Mouse (Mus musculus) cortical plate, adult 2 months (tissue): ENCODE data around the gene Prkcz. TPM values are rescaled to one million over a fixed set of nuclear protein-coding genes. Genes with fewer than 3 reads are reported as not detected.

Source experiments
- H3K27ac ChIP-seq: fragments of 200-500 bp; 2 replicates; pipeline ENCODE4 v1.5.1; 2012; ENCODE audit warnings: low read length, control low read depth, inconsistent platforms; ENCODE audit not compliant: insufficient read depth
- H3K4me1 ChIP-seq: fragments of 200-500 bp; 2 replicates; pipeline ENCODE4 v1.6.1; 2011; ENCODE audit warnings: low read length; ENCODE audit not compliant: control insufficient read depth, insufficient read depth
- H3K4me3 ChIP-seq: fragments of 200-500 bp; 2 replicates; pipeline ENCODE4 v1.5.1; 2011; ENCODE audit warnings: mild to moderate bottlenecking, low read length, control low read depth; ENCODE audit not compliant: insufficient read depth
- CTCF ChIP-seq: fragments of 200-500 bp; IDR thresholded peaks from 2 replicates; pipeline ENCODE4 v1.5.1; 2011; ENCODE audit warnings: mild to moderate bottlenecking, control low read depth, low read length; ENCODE audit not compliant: insufficient read depth; ENCODE audit errors: extremely low read depth
- POLR2A ChIP-seq: fragments of 200-500 bp; IDR thresholded peaks from 2 replicates; pipeline ENCODE4 v1.6.1; 2011; ENCODE audit warnings: mild to moderate bottlenecking, low read length, control low read depth; ENCODE audit not compliant: insufficient read depth; ENCODE audit errors: extremely low read depth
- polyA plus RNA-seq: library from polyadenylated mRNA; depleted of rRNA; stranded (reverse); fragments of >200 nt; gene quantifications from 2 replicates; pipeline ENCODE4 v1.2.3, GENCODE M21; 2012

Gene Prkcz
- polyA plus RNA-seq, 1 experiment: 315 TPM

DNA sequence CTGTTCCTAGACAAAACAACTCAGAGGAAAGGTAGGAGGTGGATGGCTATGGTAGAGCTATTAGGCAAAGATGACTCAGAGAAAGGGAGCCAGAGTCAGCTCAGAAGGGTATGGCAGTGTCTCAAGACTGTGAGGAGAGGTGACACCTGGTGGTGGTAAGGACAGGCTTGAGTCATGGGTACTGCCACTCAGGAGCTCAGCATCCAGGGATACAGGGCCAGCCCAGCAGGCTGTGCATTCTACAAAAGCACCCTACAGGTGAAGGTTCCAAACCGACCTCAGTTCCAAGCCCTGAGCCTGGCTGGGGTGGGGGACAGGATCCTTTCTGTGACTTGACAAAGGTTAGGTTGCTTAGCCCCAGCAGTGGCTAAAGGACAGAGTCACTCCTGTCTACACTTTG lies 72.6 kb downstream of the Prkcz start:
- Histone ChIP-seq H3K4me1 (peaks cover 6% of the 10 kb centered on the region), H3K27ac (0 out of 2 replicates have a peak overlapping the region, but pooled peaks have one; percentile 7), H3K4me3 (no peak overlapping the region)
- TF ChIP-seq CTCF: no peak
- TF ChIP-seq POLR2A: no peak

- H3K27ac ChIP-seq: no peak overlapping the region
- TF ChIP-seq POLR2A (no peak), CTCF (no peak)
- no peak overlapping the region for H3K4me3 ChIP-seq
- peaks cover 6% of the 10 kb centered on the region for H3K4me1 ChIP-seq
Measured at GRCm38 (mm10) chr4:155287713-155288112, 73.4 kb downstream of the Prkcz start.

DNA sequence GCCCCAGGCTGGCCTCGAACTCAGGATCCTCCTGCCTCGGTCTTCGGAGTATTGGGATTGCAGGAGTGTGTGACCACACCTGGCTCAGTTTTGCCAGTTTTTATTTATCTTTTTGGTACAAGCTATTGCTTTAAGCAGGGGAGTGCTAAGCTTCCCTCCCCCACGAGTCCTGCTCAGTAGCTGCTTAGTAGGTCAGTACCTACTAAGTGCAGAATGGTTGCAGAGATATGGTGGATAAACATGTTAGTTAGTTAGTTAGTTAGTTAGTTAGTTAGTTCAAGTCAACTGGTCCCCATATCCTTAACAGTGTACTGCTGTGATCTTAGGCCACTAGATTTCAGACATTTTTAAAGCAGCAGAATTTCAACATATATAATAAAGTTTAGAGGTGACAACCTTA lies 75.1 kb downstream of the Prkcz start:
- H3K4me3 ChIP-seq: no peak overlapping the region
- TF ChIP-seq CTCF (no peak), POLR2A (no peak)
- no peak overlapping the region for H3K27ac ChIP-seq
- H3K4me1 ChIP-seq: peaks cover 10% of the 10 kb centered on the region

DNA sequence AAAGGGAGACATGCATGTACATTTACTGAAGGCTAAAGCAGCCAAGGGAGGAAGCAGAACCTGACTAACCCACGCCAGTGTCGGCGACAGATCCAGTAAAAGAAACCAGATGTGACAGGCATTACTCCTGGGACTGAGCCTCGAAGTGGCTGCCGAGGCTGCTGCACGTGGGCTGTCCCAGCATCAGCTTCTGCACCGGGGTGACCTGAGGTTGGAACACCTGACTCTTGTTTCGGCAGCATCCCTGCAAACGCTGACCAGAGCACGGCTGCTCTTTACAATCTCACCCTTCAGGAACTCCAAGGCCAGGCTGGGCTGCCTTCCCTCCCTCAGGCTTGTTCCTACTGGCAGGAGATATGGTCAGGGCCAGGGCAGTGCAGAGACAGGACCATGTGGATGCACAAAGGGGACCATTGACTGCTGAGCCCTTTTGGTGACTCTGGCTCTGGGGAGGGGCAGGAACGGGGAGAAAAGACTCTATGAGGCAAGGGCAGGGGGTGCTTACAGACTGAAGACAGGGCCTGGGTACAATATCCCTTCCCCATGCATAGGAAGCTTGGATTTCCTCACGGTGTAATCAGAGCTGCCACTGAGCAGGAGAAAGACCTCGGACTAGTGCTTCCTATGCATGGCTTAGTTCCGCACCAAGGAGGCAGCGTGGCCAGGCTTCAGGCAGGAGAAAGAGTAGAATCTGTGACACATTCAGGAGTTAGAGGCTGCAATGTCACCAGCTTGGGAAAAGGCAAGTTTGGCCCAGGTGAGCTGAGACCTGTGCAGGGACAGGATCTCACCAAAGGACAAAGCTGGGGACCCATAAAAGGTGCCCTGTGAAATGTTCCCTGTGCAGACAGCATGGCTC lies 76.4 kb downstream of the Prkcz start:
- TF ChIP-seq CTCF: no peak
- no peak for TF ChIP-seq POLR2A
- Histone ChIP-seq H3K4me3 (no peak overlapping the region), H3K4me1 (peaks cover 15% of the 10 kb centered on the region), H3K27ac (peak overlapping the region; percentile 59)

- H3K4me3 ChIP-seq: no peak overlapping the region
- peak overlapping the region; percentile 34; the same call in 1 of the 2 replicates for H3K27ac ChIP-seq
- H3K4me1 ChIP-seq: peaks cover 15% of the 10 kb centered on the region
- no peak for TF ChIP-seq POLR2A
- no peak for TF ChIP-seq CTCF
Measured at GRCm38 (mm10) chr4:155283585-155283984, 77.6 kb downstream of the Prkcz start.

DNA sequence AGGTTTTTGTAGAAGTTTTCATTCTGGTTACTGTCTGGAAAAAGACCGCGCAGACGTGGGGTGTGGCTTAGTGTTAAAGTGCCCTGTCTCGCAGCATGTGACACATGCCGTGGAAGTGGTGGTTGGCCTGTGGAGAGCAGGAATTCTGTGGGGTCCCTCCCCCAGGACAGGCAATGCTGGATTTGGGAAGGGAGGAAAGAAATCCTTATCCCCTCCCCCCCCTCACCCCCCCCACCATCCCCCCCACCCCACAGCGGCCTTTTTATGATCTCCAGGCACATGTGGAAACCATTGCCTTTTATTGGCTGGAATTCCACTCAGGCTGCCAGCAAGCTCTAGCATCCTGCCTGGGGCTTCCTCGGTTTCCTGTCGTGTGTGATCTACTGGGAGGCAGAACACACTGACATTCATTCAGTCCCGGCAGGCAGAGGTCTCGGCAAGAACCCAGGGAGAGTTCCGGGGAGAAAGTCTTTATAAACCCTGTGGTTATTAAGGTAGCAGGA lies 78.1 kb downstream of the Prkcz start:
- Histone ChIP-seq H3K4me1 (peaks cover 15% of the 10 kb centered on the region), H3K4me3 (no peak overlapping the region), H3K27ac (peak overlapping the region; percentile 34; the same call in 1 of the 2 replicates)
- TF ChIP-seq CTCF: no peak
- TF ChIP-seq POLR2A: no peak

GRCm38 (mm10) chr4:155282231-155282630 lies 78.9 kb downstream of the Prkcz start:
- H3K4me1 ChIP-seq: peaks cover 15% of the 10 kb centered on the region
- no peak overlapping the region for H3K4me3 ChIP-seq
- 0 out of 2 replicates have a peak overlapping the region, but pooled peaks have one; percentile 25 for H3K27ac ChIP-seq
- TF ChIP-seq POLR2A: no peak
- TF ChIP-seq CTCF: no peak

DNA sequence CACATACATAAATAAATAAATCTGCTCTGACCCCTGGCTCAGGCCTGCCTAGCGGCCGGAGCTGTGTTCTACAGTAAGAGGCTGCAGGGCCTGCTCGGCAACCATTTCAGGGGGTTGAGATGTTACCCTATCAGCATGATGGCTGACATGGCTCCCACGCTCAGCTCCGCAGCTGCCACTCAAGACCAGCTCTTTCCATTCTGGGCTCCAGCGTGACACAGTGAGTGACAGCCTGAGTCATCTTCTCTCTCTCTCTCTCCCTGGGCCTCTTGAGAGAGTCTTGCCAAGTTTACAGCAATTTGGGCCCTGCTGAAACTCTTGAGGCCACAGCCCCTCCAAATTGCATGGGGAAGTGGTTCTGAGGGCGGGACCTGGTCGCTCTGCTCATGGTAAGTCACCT lies 79.5 kb downstream of the Prkcz start:
- 0 out of 2 replicates have a peak overlapping the region, but pooled peaks have one; percentile 25 for H3K27ac ChIP-seq
- H3K4me1 ChIP-seq: peaks cover 15% of the 10 kb centered on the region
- no peak for TF ChIP-seq POLR2A
- TF ChIP-seq CTCF: no peak

GRCm38 (mm10) chr4:155281227-155281626 lies 79.9 kb downstream of the Prkcz start:
- H3K4me3 ChIP-seq: no peak overlapping the region
- no peak for TF ChIP-seq POLR2A
- TF ChIP-seq CTCF: no peak
- H3K27ac ChIP-seq: peak overlapping the region; percentile 2; the same call in 1 of the 2 replicates
- H3K4me1 ChIP-seq: peaks cover 16% of the 10 kb centered on the region

More for the DNA sequence above, 79.5 kb downstream of the Prkcz start:
- no peak overlapping the region for H3K4me3 ChIP-seq

DNA sequence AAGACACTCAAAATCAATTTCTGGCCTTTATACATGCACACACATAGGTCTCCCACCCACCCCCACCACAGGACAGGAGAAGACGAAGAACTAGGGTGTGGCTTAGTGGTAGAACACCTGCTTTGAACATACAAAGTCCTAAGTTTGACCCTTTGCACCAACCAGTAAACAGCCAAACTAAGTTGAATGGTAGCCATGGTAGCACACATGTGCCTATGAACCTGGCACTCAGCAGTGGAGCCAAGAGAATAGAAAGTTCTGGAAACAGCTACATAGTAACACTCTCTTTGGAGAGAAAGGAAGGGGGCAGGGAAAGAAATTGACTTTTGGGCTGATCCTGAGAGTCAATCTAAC lies 80.4 kb downstream of the Prkcz start:
- Histone ChIP-seq H3K4me3 (no peak overlapping the region), H3K4me1 (peaks cover 17% of the 10 kb centered on the region), H3K27ac (peak overlapping the region; percentile 2; the same call in 1 of the 2 replicates)
- TF ChIP-seq POLR2A (no peak), CTCF (no peak)
